Mouse (Mus musculus): ENCODE measurements around the gene Chd2.

GRCm38 (mm10) chr7:73422223-73423113, 119.2 kb downstream of the Chd2 start:
- TF ChIP-seq CTCF (IDR thresholded peaks at IDR 0.05; ENCODE audit: control insufficient read depth, insufficient read depth, insufficient read length), result peak; percentile 64
- TF ChIP-seq USF1 (IDR thresholded peaks at IDR 0.05; ENCODE audit: low read depth), result no peak
